Mouse (Mus musculus): ENCODE data around the gene Cldn7. TPM values are rescaled to one million over a fixed set of nuclear protein-coding genes. Genes with fewer than 3 reads are reported as not detected.

Cldn7 gene
- total RNA-seq, 2 experiments from 2014 or later = not detected

DNA sequence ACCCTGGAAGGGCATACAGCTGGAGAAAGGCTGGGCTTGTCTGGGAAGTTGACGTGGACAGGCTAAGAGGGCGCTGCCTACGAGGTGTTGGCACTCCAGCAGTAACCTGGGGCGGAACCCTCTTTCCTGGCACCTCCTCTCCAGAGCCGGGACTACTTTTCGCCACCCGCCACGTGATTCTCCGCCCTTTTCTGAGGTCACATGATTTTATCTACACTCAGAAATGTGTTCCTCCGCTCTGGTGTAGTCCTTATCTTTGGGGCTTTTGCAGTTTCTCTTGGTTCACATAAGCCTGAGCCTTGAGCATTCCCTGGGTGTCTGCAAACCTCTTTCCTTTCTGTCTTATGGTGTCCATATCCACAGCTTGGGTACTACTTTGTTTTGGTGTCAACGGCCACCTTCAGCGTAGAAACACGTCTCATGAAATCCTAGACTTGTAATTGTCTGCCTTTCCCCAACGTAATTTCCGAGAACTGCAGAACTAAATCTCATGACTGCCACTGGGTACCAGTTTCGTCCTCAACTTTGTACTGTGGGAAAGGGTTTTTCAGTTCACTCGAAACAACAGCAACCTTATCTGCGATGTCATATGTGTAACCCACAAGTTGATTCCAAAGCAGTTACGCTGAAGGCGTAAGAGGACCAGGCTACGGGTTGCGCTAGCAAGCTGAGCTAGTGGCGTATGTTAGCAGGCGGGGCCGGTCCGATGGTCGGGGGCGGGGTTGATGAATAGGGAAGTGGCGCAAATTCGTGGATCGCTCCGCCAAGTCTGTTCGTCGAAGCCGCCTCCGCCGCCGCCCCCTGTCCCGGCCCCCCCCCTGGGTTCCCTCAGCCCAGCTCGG is 26.5 kb downstream of the Cldn7 start, which contains the start of gene Gabarap:
Gabarap (plus strand) TSS at position 294 of the 842 bp plus-strand sequence.
- peak within 1 kb of the TSS; percentile 99 for H3K27ac ChIP-seq
- H3K4me3 ChIP-seq = peak within 1 kb of the TSS; percentile 84
- no peak; the same call in 1 of the 2 replicates for TF ChIP-seq CTCF (IDR thresholded peaks at IDR 0.05)
- DNase-seq = peak; percentile 97
- intact Hi-C loops (cut with DNase I) = loop anchor here (10.0 kb wide), 3 partner anchors 326 to 654 kb away; partner anchors contain the start of genes Cd68, Kdm6b, Mpdu1 and Rnf167

DNA sequence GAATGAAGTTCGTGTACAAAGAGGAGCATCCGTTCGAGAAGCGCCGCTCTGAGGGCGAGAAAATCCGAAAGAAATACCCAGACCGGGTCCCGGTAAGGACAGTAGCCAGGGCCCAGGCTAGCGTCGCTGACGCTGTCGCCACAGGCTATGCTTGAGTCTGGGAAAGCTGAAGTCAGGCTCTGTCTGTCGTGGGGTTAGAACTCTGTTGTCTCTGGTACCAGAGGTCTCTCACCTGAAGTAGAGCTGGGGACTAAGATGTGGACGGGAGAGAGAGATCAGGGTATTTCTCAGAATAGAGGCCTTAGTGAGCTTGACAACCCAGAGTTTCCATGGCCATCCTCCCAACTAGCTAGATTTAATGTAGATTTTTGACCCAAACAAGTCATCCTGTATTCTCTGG is 27.1 kb downstream of the Cldn7 start:
- H3K4me3 ChIP-seq = peak overlapping the region; percentile 84
- no peak for TF ChIP-seq CTCF (IDR thresholded peaks at IDR 0.05)
- no peak for DNase-seq
- peak overlapping the region; percentile 99 for H3K27ac ChIP-seq
- intact Hi-C loops (cut with DNase I) = loop anchor here (10.0 kb wide), 3 partner anchors 327 to 653 kb away; partner anchors contain the start of genes Cd68, Kdm6b, Mpdu1 and Rnf167

DNA sequence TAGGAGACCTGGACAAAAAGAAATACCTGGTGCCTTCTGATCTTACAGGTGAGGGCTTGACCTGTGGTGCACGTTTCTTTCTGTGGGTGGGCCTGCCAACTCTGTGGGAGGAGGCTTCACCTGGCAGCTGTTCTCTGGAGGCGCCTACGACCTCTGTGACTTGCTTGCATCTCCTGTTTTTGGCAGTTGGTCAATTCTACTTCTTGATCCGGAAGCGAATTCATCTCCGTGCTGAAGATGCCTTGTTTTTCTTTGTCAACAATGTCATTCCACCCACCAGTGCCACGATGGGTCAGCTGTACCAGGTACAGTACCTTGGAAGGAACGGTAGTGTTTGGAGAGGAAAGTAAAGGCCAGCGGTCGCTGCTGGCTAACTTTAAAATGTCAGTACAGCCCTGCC is 27.8 kb downstream of the Cldn7 start:
- Histone ChIP-seq H3K4me3 (peak overlapping the region; percentile 84), H3K27ac (peak overlapping the region; percentile 99)
- no peak for TF ChIP-seq CTCF (IDR thresholded peaks at IDR 0.05)
- DNase-seq = no peak
- intact Hi-C loops (cut with DNase I) = loop anchor here (10.0 kb wide), 3 partner anchors 328 to 652 kb away; partner anchors contain the start of genes Cd68, Kdm6b, Mpdu1 and Rnf167

DNA sequence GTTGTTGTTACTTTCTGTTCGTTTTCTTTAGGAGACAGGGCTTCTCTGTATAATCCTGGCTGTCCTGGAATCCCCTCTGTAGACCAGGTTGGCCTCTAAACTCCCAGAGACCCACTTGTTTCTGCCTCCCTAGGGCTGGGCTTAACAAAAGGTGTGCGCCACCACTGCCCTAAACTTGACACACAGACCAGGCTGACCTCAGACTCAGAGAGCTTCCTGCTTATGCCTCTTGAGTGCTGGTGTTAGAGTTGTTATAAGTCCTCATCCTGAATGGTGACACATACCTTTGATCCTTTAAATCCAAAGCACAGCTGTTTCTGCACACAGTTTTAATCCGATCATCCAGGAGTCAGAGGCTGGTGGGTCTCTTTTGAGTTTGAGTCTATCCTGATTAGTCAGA is 28.4 kb downstream of the Cldn7 start:
- intact Hi-C loops (cut with DNase I) = loop anchor here (10.0 kb wide), 3 partner anchors 328 to 652 kb away; partner anchors contain the start of genes Cd68, Kdm6b, Mpdu1 and Rnf167
- peak overlapping the region; percentile 99 for H3K27ac ChIP-seq
- TF ChIP-seq CTCF (IDR thresholded peaks at IDR 0.05) = no peak
- DNase-seq = no peak
- peak overlapping the region; percentile 84 for H3K4me3 ChIP-seq

DNA sequence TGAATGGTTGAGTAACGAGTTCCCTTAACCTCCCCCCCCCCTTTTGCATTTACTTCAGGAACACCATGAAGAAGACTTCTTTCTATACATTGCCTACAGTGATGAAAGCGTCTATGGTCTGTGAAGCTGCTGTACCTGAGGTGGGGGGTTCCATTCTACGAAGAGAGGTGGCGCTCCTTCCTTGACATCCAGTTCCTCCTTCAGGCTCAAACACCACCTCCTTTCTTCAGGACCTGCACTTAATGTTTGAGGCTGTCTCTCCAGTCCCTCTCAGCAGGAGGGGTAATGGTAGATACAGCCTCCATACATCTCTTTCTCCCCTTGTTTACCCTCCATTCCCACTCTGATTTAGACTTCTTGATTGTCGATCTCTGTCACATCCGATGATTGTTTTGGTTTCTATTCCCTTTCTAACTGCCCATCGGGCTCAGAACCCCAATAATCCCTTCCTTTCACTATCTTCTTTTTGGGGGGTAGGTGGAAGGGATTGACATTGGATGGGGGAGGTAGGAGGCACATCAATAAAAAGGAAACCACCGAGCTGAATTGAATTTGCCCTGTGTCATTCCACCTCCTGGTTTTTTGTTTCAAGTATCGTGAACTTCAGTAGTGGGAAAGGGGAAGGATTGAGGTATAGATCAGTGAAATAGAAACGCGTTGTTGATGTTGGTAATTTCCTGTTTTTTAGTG is 30.0 kb downstream of the Cldn7 start:
- Histone ChIP-seq H3K4me3 (peak overlapping the region; percentile 98), H3K27ac (peak overlapping the region; percentile 100)
- intact Hi-C loops (cut with DNase I) = loop anchor here (10.0 kb wide), 3 partner anchors 330 to 650 kb away; partner anchors contain the start of genes Cd68, Kdm6b, Mpdu1 and Rnf167
- peak; percentile 1; the same call in 1 of the 2 replicates for TF ChIP-seq CTCF (IDR thresholded peaks at IDR 0.05)
- no peak for DNase-seq

DNA sequence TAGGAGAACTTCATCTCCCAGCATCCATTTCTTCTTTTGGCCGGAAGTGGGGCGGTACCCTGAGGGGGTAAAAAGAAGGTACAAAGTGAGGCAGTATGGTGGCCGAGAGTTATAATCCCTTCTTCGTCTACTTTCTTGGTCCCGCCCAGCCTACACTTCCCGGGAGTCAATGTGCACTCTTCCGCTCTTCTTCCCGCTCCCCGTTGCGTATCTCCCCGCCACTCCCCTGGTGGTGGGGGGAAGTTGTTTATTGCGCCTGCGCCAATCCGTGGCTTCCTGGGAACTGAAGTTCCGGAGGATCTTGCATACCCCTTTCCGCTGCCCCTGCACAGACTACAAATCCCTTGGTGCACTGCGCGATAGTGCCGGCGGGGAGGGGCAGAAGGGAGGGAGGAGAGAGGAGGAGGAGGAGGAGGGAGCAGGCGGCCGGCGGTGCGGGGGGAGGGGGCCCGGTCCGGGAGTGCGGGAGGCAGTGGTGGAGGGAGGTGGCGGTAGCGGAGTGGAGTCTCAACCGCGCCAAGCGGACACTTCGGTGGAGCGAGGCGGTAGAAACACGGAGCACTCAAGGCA is 30.9 kb downstream of the Cldn7 start, which contains the start of gene Phf23:
Phf23 (plus strand) TSS at position 387 of the 570 bp plus-strand sequence.
- DNase-seq = peak; percentile 98
- intact Hi-C loops (cut with DNase I) = loop anchor here (10.0 kb wide), 3 partner anchors 331 to 649 kb away; partner anchors contain the start of genes Cd68, Kdm6b, Mpdu1 and Rnf167
- H3K27ac ChIP-seq = peak within 1 kb of the TSS; percentile 100
- TF ChIP-seq CTCF (IDR thresholded peaks at IDR 0.05) = peak; percentile 56
- H3K4me3 ChIP-seq = peak within 1 kb of the TSS; percentile 98

DNA sequence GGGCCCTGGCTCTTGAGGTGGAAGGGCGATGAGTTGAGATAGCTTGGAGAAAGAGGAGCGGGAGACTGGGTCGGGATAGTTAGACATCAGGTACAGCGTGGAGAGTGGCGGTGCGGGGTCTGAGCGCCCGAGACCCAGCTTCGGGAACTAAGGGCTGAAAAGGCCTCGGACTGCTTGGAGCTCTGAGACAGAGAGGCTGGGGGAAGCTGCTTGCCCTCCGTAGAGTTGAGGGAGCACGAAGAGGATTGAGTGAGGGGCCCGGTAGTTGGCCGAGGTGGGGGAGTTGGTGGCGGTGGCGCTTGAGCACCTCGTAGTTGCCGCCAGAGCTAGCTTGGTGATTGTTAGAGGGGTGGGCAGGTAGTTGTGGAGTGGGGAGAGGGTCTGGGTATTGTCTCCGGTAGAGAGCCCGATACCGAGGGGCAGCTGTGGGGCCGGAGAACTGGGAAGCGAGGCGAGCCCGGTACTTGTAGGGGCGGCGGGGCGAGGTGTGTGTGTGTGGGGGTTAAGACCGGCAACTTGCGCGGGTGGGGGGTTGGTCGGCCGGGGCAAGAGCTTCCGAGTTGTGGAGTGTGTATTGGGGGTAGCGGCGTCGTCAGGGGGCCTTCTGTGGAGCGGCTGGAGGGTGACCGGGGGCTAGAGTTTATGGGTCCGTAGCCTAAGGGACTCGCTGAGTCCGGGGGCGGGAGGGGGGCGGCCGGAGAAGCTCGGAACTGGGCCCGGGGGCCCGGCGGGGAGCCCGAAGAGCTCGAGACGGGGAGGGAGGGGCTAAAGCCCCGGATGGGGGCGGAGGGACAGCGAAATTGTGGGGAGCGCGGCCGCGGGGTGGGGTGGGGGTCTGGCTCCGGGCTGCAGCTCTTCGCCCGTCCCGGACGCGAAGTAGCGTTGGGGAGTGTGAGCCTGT is 31.8 kb downstream of the Cldn7 start:
- TF ChIP-seq CTCF (IDR thresholded peaks at IDR 0.05) = no peak
- peak overlapping the region; percentile 100 for H3K27ac ChIP-seq
- peak; percentile 82 for DNase-seq
- intact Hi-C loops (cut with DNase I) = loop anchor here (10.0 kb wide), 3 partner anchors 332 to 648 kb away; partner anchors contain the start of genes Cd68, Kdm6b, Mpdu1 and Rnf167
- peak overlapping the region; percentile 98 for H3K4me3 ChIP-seq

DNA sequence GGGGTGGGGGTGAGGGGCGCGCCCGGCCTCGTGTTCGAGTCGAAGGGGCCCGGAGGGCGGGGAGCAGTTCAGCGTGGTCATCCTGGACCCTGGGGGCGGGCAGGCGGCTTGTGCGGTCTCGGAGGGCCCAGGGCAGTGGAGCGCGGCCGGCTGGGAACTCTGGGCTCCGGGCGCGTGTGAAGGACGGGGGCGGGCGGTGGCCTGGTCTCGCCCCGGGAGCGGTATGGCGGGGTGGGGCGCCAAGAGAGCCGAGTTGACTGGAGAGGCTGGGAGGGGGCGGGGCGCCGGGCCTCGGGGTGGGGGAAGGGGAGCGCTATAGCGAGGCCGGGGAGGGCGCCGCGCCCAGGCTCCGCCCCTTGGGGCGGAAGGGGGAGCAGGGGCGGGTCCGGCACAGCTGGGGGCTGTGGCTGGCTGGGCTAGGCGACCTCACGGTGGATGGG is 32.5 kb downstream of the Cldn7 start:
- no peak for TF ChIP-seq CTCF (IDR thresholded peaks at IDR 0.05)
- Histone ChIP-seq H3K4me3 (peak overlapping the region; percentile 98), H3K27ac (peak overlapping the region; percentile 100)
- intact Hi-C loops (cut with DNase I) = loop anchor here (10.0 kb wide), 3 partner anchors 332 to 648 kb away; partner anchors contain the start of genes Cd68, Kdm6b, Mpdu1 and Rnf167
- DNase-seq = peak; percentile 97

DNA sequence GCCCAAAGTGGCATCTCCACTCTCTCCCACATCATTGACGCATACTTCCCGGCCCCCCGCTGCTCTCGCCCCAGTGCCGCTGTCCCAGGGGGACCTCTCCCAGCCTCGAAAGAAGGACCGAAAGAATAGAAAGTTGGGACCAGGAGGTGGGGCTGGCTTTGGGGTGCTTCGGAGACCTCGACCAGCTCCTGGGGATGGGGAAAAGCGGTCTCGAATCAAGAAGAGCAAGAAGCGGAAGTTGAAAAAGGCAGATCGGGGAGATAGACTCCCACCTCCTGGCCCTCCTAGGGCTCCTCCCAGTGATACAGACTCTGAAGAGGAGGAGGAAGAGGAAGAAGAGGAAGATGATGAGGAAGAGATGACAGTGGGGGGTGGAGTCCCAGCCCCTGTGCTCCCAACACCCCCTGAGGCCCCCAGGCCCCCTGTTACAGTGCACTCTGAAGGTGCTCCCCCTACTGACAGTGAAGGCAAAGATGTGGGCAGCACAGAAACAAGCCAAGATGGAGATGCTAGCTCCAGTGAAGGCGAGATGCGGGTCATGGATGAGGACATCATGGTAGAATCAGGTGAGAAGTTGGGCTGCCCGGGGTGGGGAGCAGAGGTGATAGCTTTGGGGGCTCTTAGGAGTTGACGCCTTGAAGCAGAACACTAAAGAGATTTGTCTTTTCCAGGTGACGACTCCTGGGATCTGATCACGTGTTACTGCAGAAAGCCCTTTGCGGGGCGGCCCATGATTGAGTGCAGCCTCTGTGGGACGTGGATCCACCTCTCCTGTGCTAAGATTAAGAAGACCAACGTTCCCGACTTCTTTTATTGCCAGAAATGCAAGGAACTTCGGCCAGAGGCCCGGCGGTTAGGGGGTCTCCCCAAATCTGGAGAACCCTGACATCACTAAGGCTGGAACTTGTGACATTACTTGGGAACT is 34.2 kb downstream of the Cldn7 start:
- peak; percentile 22; the same call in 1 of the 2 replicates for TF ChIP-seq CTCF (IDR thresholded peaks at IDR 0.05)
- Histone ChIP-seq H3K4me3 (no peak overlapping the region), H3K27ac (peak overlapping the region; percentile 100)
- no peak for DNase-seq
- intact Hi-C loops (cut with DNase I) = loop anchor here (10.0 kb wide), 3 partner anchors 334 to 646 kb away; partner anchors contain the start of genes Cd68, Kdm6b, Mpdu1 and Rnf167

DNA sequence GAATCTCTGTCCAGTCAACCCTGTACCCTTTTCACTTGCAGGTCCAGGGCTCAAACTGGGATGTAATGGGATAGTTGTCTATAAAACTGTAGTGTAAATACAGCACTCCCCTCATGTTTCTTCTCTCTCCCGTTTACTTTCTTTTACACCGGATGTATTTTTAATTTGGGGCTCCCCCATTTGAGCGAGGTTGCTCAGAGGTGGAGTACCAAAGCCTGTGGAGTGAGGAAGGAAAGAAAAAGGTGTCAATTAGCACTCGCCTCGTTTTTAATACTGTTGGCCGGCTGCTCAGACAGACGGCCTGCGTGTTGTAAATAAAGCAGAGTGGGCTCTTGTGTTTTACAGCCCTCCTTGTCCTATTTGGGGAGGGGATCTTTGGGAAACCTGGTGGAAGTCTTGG is 35.1 kb downstream of the Cldn7 start:
- Histone ChIP-seq H3K4me3 (no peak overlapping the region), H3K27ac (peak overlapping the region; percentile 100)
- intact Hi-C loops (cut with DNase I) = loop anchor here (5.0 to 10.0 kb wide), 4 partner anchors 67 to 645 kb away; partner anchors contain the start of genes Cd68, Kdm6b, Mpdu1 and Rnf167
- no peak for TF ChIP-seq CTCF (IDR thresholded peaks at IDR 0.05)
- no peak for DNase-seq
